Mouse (Mus musculus) CH12.LX (cell line): Measurements from ENCODE around the gene Cnp. TPM values are rescaled to one million over a fixed set of nuclear protein-coding genes. Genes with fewer than 3 reads are reported as not detected.

ENCODE experiments used
- DNase-seq: peaks from one replicate; pipeline ENCODE4 v3.0.0-alpha.2; 2013; ENCODE audit errors: extremely low read depth
- H3K27ac ChIP-seq: 2 replicates; pipeline ENCODE4 v1.5.1; 2012; ENCODE audit warnings: low read depth, mild to moderate bottlenecking, control low read depth, moderate library complexity; ENCODE audit not compliant: insufficient read depth
- H3K27me3 ChIP-seq: replicated peaks from 2 replicates; pipeline ENCODE3; 2012; ENCODE audit warnings: inconsistent platforms
- H3K36me3 ChIP-seq, 2 experiments: replicated peaks in 1 of 2; 2 replicates each; pipeline versions ENCODE3 to v1.6.1; 2012; ENCODE audit warnings: inconsistent platforms in 1 of 2, low read length in 1 of 2, mild to moderate bottlenecking in 1 of 2, mixed read lengths in 1 of 2, moderate library complexity in 1 of 2; ENCODE audit not compliant: control insufficient read depth in 1 of 2, insufficient read depth in 1 of 2
- H3K4me1 ChIP-seq, 2 experiments: 2 replicates each; pipeline ENCODE4 v1.6.1; 2012; ENCODE audit warnings: inconsistent platforms in 1 of 2, moderate library complexity in 1 of 2; ENCODE audit not compliant: insufficient read depth in 2 of 2, control insufficient read depth in 1 of 2
- H3K4me2 ChIP-seq: 2 replicates; pipeline ENCODE4 v1.6.1; 2012; ENCODE audit warnings: low read depth, mild to moderate bottlenecking, control low read depth; ENCODE audit not compliant: poor library complexity, insufficient read depth, severe bottlenecking
- H3K4me3 ChIP-seq, 3 experiments: fragments of 150-350 bp in 1 of 3; sonication (generic) in 1 of 3; replicated peaks in 1 of 3; 2 replicates each; pipeline versions ENCODE3 to v1.5.1; 2011 to 2012; ENCODE audit warnings: low read depth in 2 of 3, low read length in 2 of 3, mild to moderate bottlenecking in 2 of 3, moderate library complexity in 2 of 3, control low read depth in 1 of 3, improper control_type of control experiment in 1 of 3, inconsistent platforms in 1 of 3, mixed read lengths in 1 of 3; ENCODE audit not compliant: poor library complexity in 1 of 3
- H3K79me2 ChIP-seq: replicated peaks from 2 replicates; pipeline ENCODE4 v1.6.1; 2012; ENCODE audit warnings: mild to moderate bottlenecking, moderate library complexity; ENCODE audit not compliant: control insufficient read depth, poor library complexity, insufficient read depth, severe bottlenecking; ENCODE audit errors: extremely low read depth
- H3K9ac ChIP-seq: 2 replicates; pipeline ENCODE4 v1.6.1; 2012; ENCODE audit warnings: low read depth, mild to moderate bottlenecking, control low read depth, moderate library complexity; ENCODE audit not compliant: insufficient read depth
- H3K9me3 ChIP-seq: replicated peaks from 2 replicates; pipeline ENCODE3; 2012; ENCODE audit warnings: low read length, inconsistent platforms, mixed read lengths
- CHD2 ChIP-seq: IDR thresholded peaks from 2 replicates; pipeline ENCODE4 v1.6.1; 2011; ENCODE audit warnings: low read length, improper control_type of control experiment
- CTCF ChIP-seq, 2 experiments: IDR thresholded peaks in 1 of 2; conservative IDR thresholded peaks in 1 of 2; 2 replicates each; pipeline ENCODE4 v1.5.1; 2011 to 2012; ENCODE audit warnings: low read depth in 2 of 2, low read length in 2 of 2, improper control_type of control experiment in 1 of 2, inconsistent platforms in 1 of 2, mild to moderate bottlenecking in 1 of 2, moderate library complexity in 1 of 2
- E2F4 ChIP-seq: IDR thresholded peaks from 2 replicates; pipeline ENCODE4 v1.6.1; 2011; ENCODE audit warnings: low read depth, low read length, improper control_type of control experiment; ENCODE audit not compliant: insufficient replicate concordance
- ELF1 ChIP-seq: IDR thresholded peaks from 2 replicates; pipeline ENCODE4 v1.6.1; 2014; ENCODE audit warnings: low read depth, mild to moderate bottlenecking, inconsistent platforms, low read length, improper control_type of control experiment
- ETS1 ChIP-seq: conservative IDR thresholded peaks from 2 replicates; pipeline ENCODE4 v1.6.1; 2012; ENCODE audit warnings: low read depth, mild to moderate bottlenecking, inconsistent platforms, low read length, improper control_type of control experiment, moderate library complexity
- GABPA ChIP-seq: IDR thresholded peaks from 2 replicates; pipeline ENCODE4 v1.6.1; 2012; ENCODE audit warnings: low read depth, low read length, improper control_type of control experiment, inconsistent platforms; ENCODE audit not compliant: insufficient replicate concordance
- HCFC1 ChIP-seq: IDR thresholded peaks from 2 replicates; pipeline ENCODE4 v1.6.1; 2012; ENCODE audit warnings: low read depth, mild to moderate bottlenecking, inconsistent platforms, low read length, improper control_type of control experiment
- IRF4 ChIP-seq: IDR thresholded peaks from 2 replicates; pipeline ENCODE4 v1.6.1; 2014; ENCODE audit warnings: low read depth, mild to moderate bottlenecking, inconsistent platforms, low read length, improper control_type of control experiment
- JUN ChIP-seq: IDR thresholded peaks from 2 replicates; pipeline ENCODE4 v1.6.1; 2011; ENCODE audit warnings: low read depth, mild to moderate bottlenecking, low read length, improper control_type of control experiment, moderate library complexity; ENCODE audit not compliant: insufficient read depth
- JUND ChIP-seq: conservative IDR thresholded peaks from 2 replicates; pipeline ENCODE4 v1.6.1; 2011; ENCODE audit warnings: low read depth, low read length, improper control_type of control experiment
- KAT2A ChIP-seq: IDR thresholded peaks from 2 replicates; pipeline ENCODE4 v1.6.1; 2012; ENCODE audit warnings: low read length, improper control_type of control experiment, inconsistent platforms; ENCODE audit not compliant: insufficient replicate concordance
- MAX ChIP-seq: IDR thresholded peaks from 2 replicates; pipeline ENCODE4 v1.6.1; 2011; ENCODE audit warnings: low read length, improper control_type of control experiment
- MAZ ChIP-seq: IDR thresholded peaks from 2 replicates; pipeline ENCODE4 v1.6.1; 2012; ENCODE audit warnings: low read depth, mild to moderate bottlenecking, inconsistent platforms, low read length, improper control_type of control experiment, moderate library complexity
- MEF2A ChIP-seq: IDR thresholded peaks from 2 replicates; pipeline ENCODE4 v1.6.1; 2014; ENCODE audit warnings: low read depth, mild to moderate bottlenecking, inconsistent platforms, low read length, improper control_type of control experiment, borderline replicate concordance
- MXI1 ChIP-seq: IDR thresholded peaks from 2 replicates; pipeline ENCODE4 v1.6.1; 2011; ENCODE audit warnings: mild to moderate bottlenecking, low read depth, low read length, improper control_type of control experiment
- MYC ChIP-seq: IDR thresholded peaks from 2 replicates; pipeline ENCODE4 v1.6.1; 2011; ENCODE audit warnings: low read depth, mild to moderate bottlenecking, improper control_type of control experiment, low read length
- NELFE ChIP-seq: IDR thresholded peaks from 2 replicates; pipeline ENCODE4 v1.6.1; 2011; ENCODE audit warnings: low read depth, low read length, improper control_type of control experiment
- NRF1 ChIP-seq: IDR thresholded peaks from 2 replicates; pipeline ENCODE4 v1.6.1; 2014; ENCODE audit warnings: low read depth, mild to moderate bottlenecking, inconsistent platforms, low read length, improper control_type of control experiment, moderate library complexity
- PAX5 ChIP-seq: IDR thresholded peaks from 2 replicates; pipeline ENCODE4 v1.6.1; 2012; ENCODE audit warnings: low read length, inconsistent platforms, mixed read lengths
- POLR2A ChIP-seq: IDR thresholded peaks from 2 replicates; pipeline ENCODE4 v1.6.1; 2011; ENCODE audit warnings: low read depth, mild to moderate bottlenecking, improper control_type of control experiment, low read length
- POLR2AphosphoS2 ChIP-seq: IDR thresholded peaks from 2 replicates; pipeline ENCODE4 v1.6.1; 2011; ENCODE audit warnings: low read depth, low read length, improper control_type of control experiment
- RCOR1 ChIP-seq: conservative IDR thresholded peaks from 2 replicates; pipeline ENCODE4 v1.6.1; 2012; ENCODE audit warnings: low read depth, mild to moderate bottlenecking, inconsistent platforms, low read length, improper control_type of control experiment
- SIN3A ChIP-seq: IDR thresholded peaks from 2 replicates; pipeline ENCODE4 v1.6.1; 2012; ENCODE audit warnings: low read length, improper control_type of control experiment, inconsistent platforms
- SMC3 ChIP-seq: IDR thresholded peaks from 2 replicates; pipeline ENCODE4 v1.6.1; 2011; ENCODE audit warnings: low read depth, low read length, improper control_type of control experiment
- TBP ChIP-seq: conservative IDR thresholded peaks from 2 replicates; pipeline ENCODE4 v1.6.1; 2011; ENCODE audit warnings: low read depth, low read length, improper control_type of control experiment
- TCF12 ChIP-seq: IDR thresholded peaks from 2 replicates; pipeline ENCODE4 v1.6.1; 2014; ENCODE audit warnings: low read depth, mild to moderate bottlenecking, inconsistent platforms, low read length, improper control_type of control experiment
- UBTF ChIP-seq: IDR thresholded peaks from 2 replicates; pipeline ENCODE4 v1.6.1; 2012; ENCODE audit warnings: low read depth, mild to moderate bottlenecking, inconsistent platforms, low read length, improper control_type of control experiment, moderate library complexity
- USF2 ChIP-seq: conservative IDR thresholded peaks from 2 replicates; pipeline ENCODE4 v1.6.1; 2011; ENCODE audit warnings: low read depth, low read length, improper control_type of control experiment
- ZMIZ1 ChIP-seq: IDR thresholded peaks from 2 replicates; pipeline ENCODE4 v1.6.1; 2012; ENCODE audit warnings: low read depth, mild to moderate bottlenecking, inconsistent platforms, low read length, improper control_type of control experiment
- dilution Hi-C: fragments of 300-500 bp; cut with MboI; formaldehyde crosslinking; loops from 2 replicates; pipeline ENCODE4 v1.14.3; 2020; ENCODE audit warnings: low sequenced_read_pairs; ENCODE audit not compliant: extremely low pct_unique_long_range_greater_than_20kb, extremely low pct_ligation_motif_present
- in situ Hi-C: fragments of 300-500 bp; cut with MboI; formaldehyde crosslinking; loops from 3 replicates; pipeline ENCODE4 v1.14.3; 2019; ENCODE audit warnings: low sequenced_read_pairs, low pct_ligation_motif_present, low pct_unique_long_range_greater_than_20kb, mixed read lengths
- polyA plus RNA-seq: library from polyadenylated mRNA; unstranded; fragments of >175 nt; gene quantifications from 2 replicates; pipeline ENCODE4 v1.2.1, GENCODE M21; 2012; ENCODE audit warnings: low read depth; ENCODE audit not compliant: insufficient read length
- total RNA-seq, 2 experiments: library from RNA; depleted of rRNA; stranded (reverse); fragments of 300-350 nt in 1 of 2; fragments of >200 nt in 1 of 2; gene quantifications; 2 replicates each; pipeline ENCODE4 v1.2.3; 2012 to 2014

Cnp gene
- total and polyA plus RNA-seq, 3 experiments: 77.7 to 87.8 (median 80.2) TPM

DNA sequence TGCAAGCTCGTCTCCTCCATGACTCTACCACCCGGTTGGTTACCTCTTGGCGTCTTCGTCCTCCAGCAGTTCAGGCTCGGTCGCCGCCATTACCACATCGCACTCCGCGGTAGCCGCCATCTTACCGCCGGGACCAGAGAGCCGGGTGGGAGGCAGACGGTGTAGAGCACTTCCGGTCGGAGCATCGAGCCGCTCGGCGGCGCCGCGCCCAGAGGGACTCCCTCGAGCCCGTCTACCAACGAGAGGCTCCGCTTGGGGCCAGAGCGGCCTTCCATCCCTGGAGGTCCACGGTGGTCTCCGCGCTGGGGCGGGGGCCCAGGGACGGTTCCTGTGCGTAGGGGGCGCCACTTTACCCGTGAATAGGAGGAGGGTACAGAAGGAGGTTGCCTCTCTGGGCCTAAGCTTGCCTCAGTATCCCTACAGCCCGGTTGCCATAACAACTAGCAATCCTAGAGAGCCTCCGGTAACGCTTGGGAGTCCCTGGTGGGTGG lies 44.8 kb downstream of the Cnp start (continued):
- TF ChIP-seq MAZ (peak; percentile 42), SIN3A (peak; percentile 96), MYC (peak; percentile 35), GABPA (peak; percentile 80), MEF2A (peak; percentile 92)

DNA sequence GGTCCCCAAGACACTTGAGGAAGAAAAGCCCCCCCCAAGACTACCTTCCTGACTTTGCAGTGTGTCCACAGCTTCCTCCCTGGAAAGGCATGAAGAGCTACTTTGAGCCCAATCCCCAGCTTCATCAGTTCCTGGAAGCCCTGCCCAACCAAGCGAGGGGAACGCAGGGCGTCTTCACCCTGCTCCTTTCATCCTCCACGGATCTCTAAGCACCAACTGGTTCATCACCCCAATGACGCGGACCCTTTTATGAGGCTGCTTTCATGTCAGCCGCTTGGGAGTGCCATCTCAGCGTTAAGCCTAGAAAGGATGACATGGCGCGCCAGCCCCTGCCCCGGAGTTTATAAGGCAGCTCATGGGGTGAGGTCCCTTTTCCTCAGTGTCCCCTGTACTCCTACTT lies 45.3 kb downstream of the Cnp start, which contains the start of gene Dnajc7:
Gene Dnajc7 (minus strand): TSS at position 187 of the 400 bp plus-strand sequence.
- Histone ChIP-seq H3K4me1 (peaks cover 16 to 68% of the 10 kb centered on the region in 2 experiments), H3K9ac (peak within 1 kb of the TSS; percentile 97), H3K79me2 (peaks cover 44% of the 10 kb centered on the region), H3K9me3 (no peaks in the 10 kb centered on the region), H3K36me3 (peaks cover 14 to 39% of the 10 kb centered on the region in 2 experiments), H3K4me2 (peak within 1 kb of the TSS; percentile 78)
- in situ Hi-C loops: loop anchor here (5.0 kb wide), 1 partner anchor 48 kb away; the partner anchor contains the start of gene Cnp
- dilution Hi-C loops: no loop called here
- peak; percentile 71 for DNase-seq
- no peak for TF ChIP-seq JUND
- TF ChIP-seq MAX: 0 out of 2 replicates have a peak, but pooled peaks have one; percentile 25
- no peak for TF ChIP-seq USF2
- TF ChIP-seq POLR2A: no peak
- TF ChIP-seq, all 38 proteins: peak for 1
- H3K4me3 ChIP-seq: peak within 1 kb of the TSS; percentile 83 to 91 (median 84)
- peak within 1 kb of the TSS; percentile 87 for H3K27ac ChIP-seq
- no peaks in the 10 kb centered on the region for H3K27me3 ChIP-seq

DNA sequence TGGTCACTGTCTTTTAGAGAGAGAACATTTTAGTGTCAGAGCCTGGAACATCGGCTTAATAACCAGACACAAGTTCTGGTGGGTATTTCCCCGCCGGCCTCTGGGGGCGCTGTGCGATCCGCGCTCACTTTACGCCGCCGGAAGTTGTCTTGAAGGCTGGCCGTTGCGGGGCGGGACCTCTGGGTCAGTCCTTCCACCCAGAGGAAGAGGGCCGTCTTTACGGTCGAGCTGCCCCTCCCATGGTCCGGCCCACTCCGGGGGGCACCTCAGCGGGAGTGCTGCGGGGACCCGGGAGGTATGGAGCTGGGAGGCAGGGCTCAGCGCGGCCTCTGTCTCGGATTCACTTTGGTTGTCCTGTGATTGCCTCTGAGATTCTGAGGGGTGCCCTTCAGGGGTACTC lies 48.0 kb downstream of the Cnp start:
- dilution Hi-C loops (no loop called here), in situ Hi-C loops (loop anchor here (5.0 kb wide), 1 partner anchor 50 kb away; the partner anchor contains the start of gene Cnp)
- peaks cover 25 to 73% of the 10 kb centered on the region in 2 experiments for H3K4me1 ChIP-seq
- peaks cover 22 to 38% of the 10 kb centered on the region in 2 experiments for H3K36me3 ChIP-seq
- DNase-seq: peak; percentile 97
- no peaks in the 10 kb centered on the region for H3K27me3 ChIP-seq
- peak overlapping the region; percentile 58 for H3K27ac ChIP-seq
- peaks cover 19% of the 10 kb centered on the region for H3K79me2 ChIP-seq
- H3K9me3 ChIP-seq: no peaks in the 10 kb centered on the region
- H3K4me2 ChIP-seq: peak overlapping the region; percentile 79; the same call in 1 of the 2 replicates
- H3K9ac ChIP-seq: peak overlapping the region; percentile 98
- H3K4me3 ChIP-seq: peak overlapping the region; percentile 75 to 94 (median 91)
- TF ChIP-seq CHD2 (no peak), MXI1 (peak; percentile 35; the same call in 1 of the 2 replicates), TCF12 (peak; percentile 95), MAZ (peak; percentile 95), SIN3A (peak; percentile 87), JUN (no peak), MEF2A (peak; percentile 81; the same call in 1 of the 2 replicates), NRF1 (peak; percentile 61; the same call in 1 of the 2 replicates), POLR2A (peak; percentile 90), HCFC1 (peak; percentile 97), JUND (no peak), ELF1 (peak; percentile 90), POLR2AphosphoS2 (peak; percentile 82; the same call in 1 of the 2 replicates), KAT2A (peak; percentile 91; the same call in 1 of the 2 replicates), PAX5 (no peak), TBP (peak; percentile 70), RCOR1 (no peak), SMC3 (peak; percentile 39), CTCF (conservative IDR thresholded peaks at IDR 0.05 in 1 of 2, IDR thresholded peaks at IDR 0.05 in 1 of 2; ENCODE audit: low read depth in 2 of 2, low read length in 2 of 2) (peak; percentile 70 to 97), GABPA (peak; percentile 99), NELFE (peak; percentile 89), ZMIZ1 (peak; percentile 75), ETS1 (0 out of 2 replicates have a peak, but pooled peaks have one; percentile 7), IRF4 (peak; percentile 80; the same call in 1 of the 2 replicates), E2F4 (no peak), UBTF (no peak)
